Mouse (Mus musculus) cortical plate, adult 2 months (tissue): ENCODE measurements around the gene Ubxn10. TPM values are rescaled to one million over a fixed set of nuclear protein-coding genes. Genes with fewer than 3 reads are reported as not detected.
A peak's percentile ranks its signal among the peaks of the same experiment; 100 is the strongest.

ENCODE experiments used
- H3K27ac ChIP-seq: fragments of 200-500 bp; 2 replicates; pipeline ENCODE4 v1.5.1; 2012; ENCODE audit warnings: low read length, control low read depth, inconsistent platforms; ENCODE audit not compliant: insufficient read depth
- H3K4me1 ChIP-seq: fragments of 200-500 bp; 2 replicates; pipeline ENCODE4 v1.6.1; 2011; ENCODE audit warnings: low read length; ENCODE audit not compliant: control insufficient read depth, insufficient read depth
- H3K4me3 ChIP-seq: fragments of 200-500 bp; 2 replicates; pipeline ENCODE4 v1.5.1; 2011; ENCODE audit warnings: mild to moderate bottlenecking, low read length, control low read depth; ENCODE audit not compliant: insufficient read depth
- CTCF ChIP-seq: fragments of 200-500 bp; IDR thresholded peaks from 2 replicates; pipeline ENCODE4 v1.5.1; 2011; ENCODE audit warnings: mild to moderate bottlenecking, control low read depth, low read length; ENCODE audit not compliant: insufficient read depth; ENCODE audit errors: extremely low read depth
- POLR2A ChIP-seq: fragments of 200-500 bp; IDR thresholded peaks from 2 replicates; pipeline ENCODE4 v1.6.1; 2011; ENCODE audit warnings: mild to moderate bottlenecking, low read length, control low read depth; ENCODE audit not compliant: insufficient read depth; ENCODE audit errors: extremely low read depth
- polyA plus RNA-seq: library from polyadenylated mRNA; depleted of rRNA; stranded (reverse); fragments of >200 nt; gene quantifications from 2 replicates; pipeline ENCODE4 v1.2.3, GENCODE M21; 2012; rRNA removed

Gene Ubxn10
- polyA plus RNA-seq, 1 experiment = 1.3 TPM

DNA sequence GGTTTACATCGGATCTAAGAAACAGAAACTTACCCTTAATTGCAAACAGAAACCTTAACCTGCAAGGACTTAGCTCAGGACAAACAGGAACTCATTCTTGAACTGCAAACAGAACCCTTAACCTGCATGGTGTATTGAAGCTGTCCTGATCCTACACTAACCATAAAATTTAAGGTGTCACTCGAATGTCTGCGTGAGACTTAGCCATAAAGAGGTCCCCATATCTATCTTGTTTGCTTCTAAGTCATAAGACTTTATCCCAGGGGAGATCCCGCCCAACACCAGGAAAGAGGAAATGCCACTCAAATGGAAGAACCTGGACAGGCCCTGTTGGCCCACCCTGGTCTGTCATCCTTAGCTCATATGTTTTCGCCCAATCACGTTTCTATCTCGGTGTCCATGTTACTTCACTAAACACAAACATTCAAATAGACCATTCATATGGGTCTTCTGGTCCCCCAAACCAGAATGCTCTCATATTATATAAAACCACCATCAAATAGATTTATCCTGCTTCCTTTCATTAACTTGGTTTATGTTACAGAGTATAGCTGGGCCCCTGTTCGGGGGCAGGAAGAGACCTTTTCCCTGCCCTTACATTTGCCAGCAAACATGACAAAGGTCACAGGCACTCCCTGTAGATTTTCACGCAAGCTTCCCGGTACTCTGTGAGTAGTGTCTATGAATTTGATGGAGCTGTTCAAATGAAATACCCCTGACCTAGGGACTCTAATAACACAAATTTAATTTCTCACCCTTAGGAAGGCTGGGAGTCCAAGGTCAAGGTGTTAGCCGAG is 66.7 kb downstream of the Ubxn10 start:
- Histone ChIP-seq H3K4me3 (no peak overlapping the region), H3K4me1 (0 out of 2 replicates have a peak, but pooled peaks cover 2% of the 10 kb centered on the region), H3K27ac (no peak overlapping the region)
- TF ChIP-seq CTCF (no peak), POLR2A (no peak)

DNA sequence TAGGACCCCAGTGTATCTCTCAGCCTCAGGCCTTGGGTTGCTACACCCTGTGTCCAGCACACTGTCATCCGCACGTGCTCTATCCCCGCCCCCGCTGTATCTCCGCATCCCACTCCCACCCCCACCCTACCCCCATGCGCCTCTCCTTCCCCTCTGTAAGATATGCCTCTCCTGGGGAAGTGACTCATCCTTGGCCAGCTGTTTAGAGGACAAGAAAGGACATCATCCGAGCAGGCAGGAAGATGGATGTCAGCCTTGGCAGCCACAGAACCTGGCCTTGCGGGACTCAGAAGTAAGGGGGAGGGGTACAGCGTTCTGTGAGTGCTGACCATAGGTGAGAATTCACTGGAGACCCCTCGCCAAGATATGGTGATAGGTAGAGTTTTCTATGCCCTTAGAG is 70.4 kb downstream of the Ubxn10 start:
- TF ChIP-seq CTCF (no peak), POLR2A (no peak)
- Histone ChIP-seq H3K4me1 (0 out of 2 replicates have a peak, but pooled peaks cover 2% of the 10 kb centered on the region), H3K27ac (no peak overlapping the region), H3K4me3 (no peak overlapping the region)

DNA sequence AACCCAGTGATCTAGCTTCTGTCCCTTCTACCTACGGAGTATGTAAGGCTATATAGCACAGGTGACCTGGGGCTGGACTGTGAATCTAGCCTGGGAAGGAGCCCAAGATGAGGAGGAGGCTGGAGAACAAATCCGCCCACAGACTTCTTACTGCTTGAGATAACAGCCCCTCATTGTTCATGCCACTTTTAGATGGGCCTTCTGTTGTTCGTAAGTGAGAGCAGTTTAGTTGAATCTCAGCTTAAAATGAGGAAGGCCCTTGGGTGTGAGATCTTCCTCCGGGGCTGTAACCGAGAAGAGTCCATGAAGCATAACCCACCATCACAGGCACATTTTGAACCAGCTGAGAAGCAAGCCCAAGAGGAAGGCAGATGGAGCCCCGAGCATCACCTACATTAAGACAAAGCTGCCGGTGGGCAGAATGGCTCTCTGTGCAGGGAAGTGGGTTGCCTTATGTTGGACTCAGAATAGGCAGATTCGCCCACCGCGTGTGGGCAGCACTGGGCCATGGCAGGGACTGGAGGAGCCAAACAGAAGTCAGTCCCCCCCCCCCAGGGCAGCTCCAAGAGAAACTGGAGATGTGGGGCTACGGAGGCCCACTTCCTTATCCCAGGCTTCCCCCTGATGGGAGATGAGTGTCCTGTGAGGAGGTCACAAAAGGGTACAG is 76.9 kb downstream of the Ubxn10 start:
- peak overlapping the region; percentile 20 for H3K27ac ChIP-seq
- TF ChIP-seq POLR2A (no peak), CTCF (no peak)
- peaks cover 4% of the 10 kb centered on the region for H3K4me1 ChIP-seq
- H3K4me3 ChIP-seq = no peak overlapping the region

Other genes starting within 250 kb of the Ubxn10 start
- 1.5 and 2.0 TPM in 2 replicates for gene Vwa5b1, start 101.3 kb downstream of the Ubxn10 start, polyA plus RNA-seq
- 0.29 and 0.32 TPM in 2 replicates for gene Pla2g2c, start 12.4 kb downstream of the Ubxn10 start, polyA plus RNA-seq
- 0.06 and 0.76 TPM in 2 replicates for gene Pla2g2f, start 20.5 kb upstream of the Ubxn10 start, polyA plus RNA-seq
- gene Pla2g2d, start 38.6 kb upstream of the Ubxn10 start, polyA plus RNA-seq = 0.19 and 0.28 TPM in 2 replicates
- 2.9 and 4.2 TPM in 2 replicates for gene Pla2g5, start 126.3 kb upstream of the Ubxn10 start, polyA plus RNA-seq
- gene Gm13030, start 136.8 kb upstream of the Ubxn10 start, polyA plus RNA-seq = not detected in 2 replicates
- gene Pla2g2e, start 140.8 kb upstream of the Ubxn10 start, polyA plus RNA-seq = not detected in 2 replicates
- gene Otud3, start 176.8 kb upstream of the Ubxn10 start, polyA plus RNA-seq = 14.7 and 15.1 TPM in 2 replicates
- gene Rnf186, start 229.9 kb upstream of the Ubxn10 start, polyA plus RNA-seq = not detected in 2 replicates
- gene Tmco4, start 235.7 kb upstream of the Ubxn10 start, polyA plus RNA-seq = 2.6 and 3.4 TPM in 2 replicates